Mouse (Mus musculus) adrenal gland, postnatal 14 days (tissue): Measurements from ENCODE around the gene Lrrc36. TPM values are rescaled to one million over a fixed set of nuclear protein-coding genes. Genes with fewer than 3 reads are reported as not detected.

ENCODE experiments used
- DNase-seq: peaks from one replicate; pipeline ENCODE4 v3.0.0; 2021; ENCODE audit warnings: mixed read lengths
- total RNA-seq: library from RNA; stranded (reverse); gene quantifications from 2 replicates; pipeline ENCODE4 v1.2.3, GENCODE M21; 2021

Lrrc36 gene
- total RNA-seq, 1 experiment from 2014 or later = 4.0 TPM

GRCm38 (mm10) chr8:105431743-105432515 lies 18.6 kb downstream of the Lrrc36 start:
- DNase-seq = no peak

- peak; percentile 13 for DNase-seq
These were observed 19.6 kb downstream of the Lrrc36 start for GRCm38 (mm10) chr8:105433021-105433420.

DNA sequence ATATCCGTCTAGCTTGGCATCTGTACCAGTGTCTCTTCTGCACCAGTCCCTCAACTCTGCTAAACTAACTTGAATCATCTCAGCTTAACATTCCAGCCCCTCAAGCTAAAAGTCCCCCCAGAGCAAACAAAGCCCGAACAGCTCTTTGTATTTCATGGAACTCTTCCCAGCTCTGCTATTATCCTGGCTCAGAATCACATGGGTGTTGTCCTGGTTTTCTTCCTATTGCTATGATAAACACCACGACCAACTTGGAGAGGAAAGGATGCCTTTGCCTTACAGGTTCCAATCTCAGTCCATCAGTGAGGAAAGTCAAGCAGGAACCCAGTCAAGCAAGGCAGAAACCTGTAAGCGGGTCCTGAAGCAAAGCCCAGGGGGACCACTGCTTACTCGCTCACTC lies 20.1 kb downstream of the Lrrc36 start:
- DNase-seq = no peak

DNA sequence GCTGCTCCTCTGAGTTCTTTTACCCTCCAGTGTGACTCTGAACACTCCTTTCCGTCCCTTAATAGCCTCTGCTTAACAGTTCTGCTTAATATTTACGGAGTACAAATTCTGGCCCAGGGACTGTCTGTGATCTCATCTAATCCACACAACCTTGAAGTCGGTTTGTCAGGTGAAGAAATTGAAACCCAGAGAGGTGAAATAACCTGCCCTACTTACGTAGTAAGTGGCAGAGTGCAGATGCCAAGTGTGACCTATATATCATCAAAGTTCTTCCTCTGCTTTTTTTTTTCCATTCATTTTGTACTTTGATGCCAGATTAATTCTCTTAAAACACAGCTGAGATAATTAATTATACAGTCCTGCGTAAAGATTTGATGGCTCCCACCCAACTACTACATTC lies 20.8 kb downstream of the Lrrc36 start:
- no peak for DNase-seq

DNA sequence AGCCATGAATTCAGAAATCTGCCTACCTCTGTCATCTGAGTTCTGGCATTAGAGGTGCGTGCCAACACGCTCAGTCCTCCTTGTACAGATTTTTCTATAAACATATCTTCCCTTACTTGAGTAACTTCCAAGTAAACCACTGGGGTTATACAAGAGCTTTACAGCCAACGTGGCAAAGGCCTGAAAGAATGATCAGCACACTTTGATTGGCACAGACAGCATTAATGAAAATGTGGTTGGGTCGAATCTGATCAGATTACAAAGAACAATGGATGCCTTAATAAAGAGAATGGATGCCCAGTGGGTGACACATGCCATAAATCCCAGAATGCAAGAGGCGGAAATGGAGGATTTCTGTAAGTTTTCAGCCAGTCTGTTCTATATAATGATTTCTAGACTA lies 22.8 kb downstream of the Lrrc36 start:
- no peak for DNase-seq

DNA sequence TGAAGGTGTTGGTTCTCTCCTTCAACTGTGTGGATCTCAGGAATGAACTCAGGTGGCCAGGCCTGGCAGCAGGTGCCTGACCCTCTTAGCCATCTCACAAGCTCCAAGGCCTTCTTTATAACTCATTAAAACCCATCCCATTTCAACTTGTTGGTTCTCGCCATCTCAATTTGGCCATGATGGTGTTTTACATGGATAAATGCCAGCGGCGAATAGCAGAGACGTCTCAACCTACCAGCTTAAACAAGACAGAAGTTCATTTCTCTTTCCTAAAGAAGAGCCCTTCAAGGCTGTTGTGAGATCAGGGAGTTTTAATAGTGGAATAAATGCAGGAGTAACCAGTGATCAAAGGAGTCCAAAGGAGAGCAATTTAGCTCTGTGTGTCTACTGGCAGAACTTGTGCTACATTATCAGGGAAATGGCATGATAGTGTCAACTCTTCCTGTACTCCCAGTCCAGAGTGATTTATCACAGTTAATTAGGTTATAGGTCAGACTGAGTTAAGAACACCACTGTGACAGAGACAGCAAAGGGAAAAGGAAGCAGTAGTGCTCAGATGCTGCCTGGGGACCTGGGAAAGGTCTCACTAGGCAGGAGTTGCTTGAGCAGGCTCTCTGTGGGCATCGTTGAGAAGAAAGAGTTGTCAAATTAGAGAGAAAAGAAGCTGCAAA lies 23.8 kb downstream of the Lrrc36 start:
- no peak for DNase-seq

GRCm38 (mm10) chr8:105438865-105439264 lies 25.5 kb downstream of the Lrrc36 start:
- peak; percentile 58 for DNase-seq

DNA sequence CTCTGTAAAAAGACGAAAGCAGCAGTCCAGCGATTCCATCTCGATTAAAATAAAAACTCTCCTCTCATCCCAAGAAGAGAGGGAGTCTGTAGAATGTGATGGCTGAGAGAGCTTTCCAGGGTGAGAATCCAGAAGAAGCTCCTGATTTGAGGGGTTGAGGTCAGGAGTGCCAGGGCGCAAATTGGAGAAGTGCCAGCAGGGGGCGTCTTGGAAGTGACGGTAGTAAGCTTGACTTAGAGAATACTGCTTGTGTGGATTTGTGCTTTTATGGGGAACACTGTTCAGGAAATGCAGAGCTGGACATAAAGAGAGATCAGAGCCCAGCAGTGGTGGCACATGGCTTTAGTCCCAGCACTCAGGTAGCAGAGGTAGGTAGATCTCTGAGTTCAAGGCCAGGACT lies 28.1 kb downstream of the Lrrc36 start:
- peak; percentile 69 for DNase-seq

- no peak for DNase-seq
These were observed 29.3 kb downstream of the Lrrc36 start for GRCm38 (mm10) chr8:105442661-105443060.

DNA sequence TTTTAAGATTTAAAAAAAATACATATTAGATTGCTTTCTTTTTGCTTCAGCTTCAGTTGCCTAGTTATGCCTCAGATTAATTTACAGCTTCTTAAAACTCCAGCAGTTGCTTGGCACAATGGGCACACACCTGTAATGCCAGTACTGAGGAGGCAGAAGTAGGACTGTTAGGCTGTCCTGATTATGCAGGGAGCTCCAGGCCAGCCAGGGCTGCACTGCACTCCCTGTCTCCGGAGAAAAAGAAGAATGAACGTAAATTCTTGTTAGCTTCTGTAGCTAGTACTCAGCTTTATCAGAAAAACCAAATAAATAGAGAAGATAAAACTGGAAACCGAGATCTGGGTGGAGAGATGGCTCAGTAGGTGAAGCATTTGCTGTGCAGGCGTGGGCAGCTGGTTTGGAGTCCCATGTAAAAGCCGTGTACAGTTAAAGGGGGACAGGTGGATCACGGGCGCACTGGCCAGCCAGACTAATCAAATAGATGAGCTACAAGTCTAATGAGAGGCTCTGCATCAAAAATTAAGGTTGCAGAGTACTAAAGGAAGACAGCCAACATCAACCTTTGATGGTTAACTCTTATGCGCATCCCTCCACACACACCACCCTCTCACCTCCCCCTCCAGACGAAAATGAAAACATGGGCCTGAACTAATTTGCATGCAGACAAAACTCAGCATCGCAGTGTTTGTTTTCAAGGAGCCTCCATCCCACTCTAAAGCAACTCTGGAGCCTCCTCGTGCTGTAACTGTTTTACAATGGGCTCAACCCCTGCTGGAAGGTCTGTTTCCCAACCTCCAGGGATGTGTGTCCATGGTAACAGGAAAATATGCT lies 32.1 kb downstream of the Lrrc36 start:
- no peak for DNase-seq

- DNase-seq = no peak
These were observed 32.8 kb downstream of the Lrrc36 start for GRCm38 (mm10) chr8:105446127-105446552.

DNA sequence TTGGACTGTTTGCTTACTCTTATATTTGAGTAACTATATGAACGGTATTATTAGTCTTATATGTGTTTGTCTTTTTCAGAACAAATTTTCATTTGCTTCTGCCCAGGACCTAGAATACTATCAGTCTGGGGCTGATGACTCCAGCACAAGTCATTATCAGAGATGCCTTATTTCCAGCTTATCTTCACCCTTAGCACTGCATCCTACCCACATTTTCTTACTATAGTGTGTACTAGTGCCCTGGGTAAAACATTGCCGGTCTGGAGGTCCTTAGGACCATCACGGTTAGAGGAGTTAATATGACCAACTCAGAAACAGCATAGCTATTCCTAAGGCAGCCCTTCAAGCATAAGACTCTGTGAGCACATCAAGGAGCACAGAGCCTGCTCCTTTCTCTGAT lies 34.8 kb downstream of the Lrrc36 start:
- no peak for DNase-seq

- DNase-seq = no peak
These were observed 35.2 kb downstream of the Lrrc36 start for GRCm38 (mm10) chr8:105448596-105448995.

DNA sequence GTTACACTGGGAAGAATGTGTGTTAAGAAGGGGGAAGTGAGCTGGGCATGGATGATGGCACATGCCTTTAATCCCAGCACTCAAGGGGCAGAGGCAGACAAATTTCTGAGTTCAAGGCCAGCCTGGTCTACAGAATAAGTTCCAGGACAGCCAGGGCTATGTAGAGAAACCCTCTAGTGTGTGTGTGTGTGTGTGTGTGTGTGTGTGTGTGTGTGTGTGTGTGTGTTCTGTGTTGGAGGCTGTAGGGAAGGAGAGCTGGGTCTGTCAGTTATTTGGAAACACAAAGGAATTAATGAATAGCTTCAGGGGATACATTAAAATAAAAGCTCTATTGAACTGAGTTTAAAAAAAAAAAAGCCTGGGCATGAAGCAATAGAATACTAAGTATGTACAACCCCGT lies 37.6 kb downstream of the Lrrc36 start:
- no peak for DNase-seq

- DNase-seq = peak; percentile 51
These were observed 38.7 kb downstream of the Lrrc36 start for GRCm38 (mm10) chr8:105451903-105452603.

DNA sequence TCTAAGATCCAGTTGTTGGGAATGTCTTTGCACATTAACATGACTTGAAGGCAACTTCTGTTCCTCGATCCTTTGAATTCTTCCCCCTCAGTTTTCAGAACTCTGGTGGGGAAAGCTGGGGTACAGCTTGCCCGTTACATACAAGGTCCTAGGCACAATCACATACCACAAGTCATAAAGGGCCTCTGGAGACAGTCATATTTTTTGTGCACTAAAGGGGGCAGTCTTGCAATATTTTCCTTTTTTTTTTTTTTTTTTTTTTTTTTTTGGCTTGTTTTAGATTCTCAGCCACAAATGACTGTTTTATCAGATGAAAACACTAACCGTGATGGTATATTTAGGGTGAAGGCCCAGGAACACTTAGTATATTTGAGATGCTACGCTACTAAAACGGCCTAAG lies 39.9 kb downstream of the Lrrc36 start:
- DNase-seq = no peak

GRCm38 (mm10) chr8:105454088-105454487 lies 40.7 kb downstream of the Lrrc36 start:
- DNase-seq = peak; percentile 42

- no peak for DNase-seq
These were observed 41.8 kb downstream of the Lrrc36 start for GRCm38 (mm10) chr8:105455218-105455617.

- no peak for DNase-seq
These were observed 47.9 kb downstream of the Lrrc36 start for GRCm38 (mm10) chr8:105461085-105461803.

- DNase-seq = peak; percentile 33
These were observed 51.2 kb downstream of the Lrrc36 start for GRCm38 (mm10) chr8:105464595-105464994.

DNA sequence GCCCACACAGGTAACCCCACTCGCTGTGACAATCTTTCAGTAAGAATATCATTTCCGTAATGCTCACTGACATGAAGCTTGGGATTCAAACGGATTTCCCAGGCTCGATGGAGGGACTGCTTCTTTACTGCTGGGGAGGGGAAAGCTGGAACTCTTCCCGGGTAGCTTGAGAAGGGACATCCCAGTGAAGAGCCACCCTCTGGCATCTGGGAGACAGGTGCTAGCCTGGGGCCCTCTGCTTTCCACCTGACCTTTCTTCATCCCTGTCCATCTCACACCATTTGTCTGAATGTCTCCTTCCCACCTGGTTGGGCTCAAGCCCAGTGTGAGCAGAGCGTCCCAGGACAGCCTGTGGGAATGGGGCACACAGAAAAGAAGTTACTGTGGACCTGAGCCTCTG lies 52.9 kb downstream of the Lrrc36 start:
- DNase-seq = no peak
